Mouse (Mus musculus): ENCODE measurements around the gene Tcf20. TPM values are rescaled to one million over a fixed set of nuclear protein-coding genes. Genes with fewer than 3 reads are reported as not detected.

The Tcf20 gene
- total RNA-seq, 2 experiments from 2014 or later, result 231 to 245 TPM

DNA sequence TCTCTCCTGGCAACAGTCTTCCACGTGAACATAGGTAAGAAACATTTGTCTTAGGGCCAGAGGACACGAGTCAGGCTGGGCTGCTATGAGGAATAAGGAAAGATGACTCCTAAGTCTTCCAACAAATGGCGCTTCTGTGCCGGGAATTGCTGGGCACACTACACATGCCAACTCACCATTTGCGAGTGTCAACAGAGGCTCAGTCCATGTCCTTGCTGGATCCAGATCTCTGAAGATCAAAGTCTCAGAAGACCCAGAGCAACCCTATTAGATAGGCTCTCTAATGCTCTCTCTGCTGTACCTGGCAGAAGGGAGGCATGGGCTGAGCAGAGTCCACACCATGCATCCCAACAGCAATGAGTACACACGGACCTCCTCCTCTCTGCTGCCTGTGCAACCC, 222.8 kb downstream of the Tcf20 start:
- TF ChIP-seq CTCF (IDR thresholded peaks at IDR 0.05), result no peak
- Histone ChIP-seq H3K27ac (no peak overlapping the region), H3K4me3 (no peak overlapping the region)
- intact Hi-C loops (cut with DNase I), result no loop called here
- no peak for DNase-seq (ENCODE audit: extremely low spot score in 1 of 2, low spot score in 2 of 2)

DNA sequence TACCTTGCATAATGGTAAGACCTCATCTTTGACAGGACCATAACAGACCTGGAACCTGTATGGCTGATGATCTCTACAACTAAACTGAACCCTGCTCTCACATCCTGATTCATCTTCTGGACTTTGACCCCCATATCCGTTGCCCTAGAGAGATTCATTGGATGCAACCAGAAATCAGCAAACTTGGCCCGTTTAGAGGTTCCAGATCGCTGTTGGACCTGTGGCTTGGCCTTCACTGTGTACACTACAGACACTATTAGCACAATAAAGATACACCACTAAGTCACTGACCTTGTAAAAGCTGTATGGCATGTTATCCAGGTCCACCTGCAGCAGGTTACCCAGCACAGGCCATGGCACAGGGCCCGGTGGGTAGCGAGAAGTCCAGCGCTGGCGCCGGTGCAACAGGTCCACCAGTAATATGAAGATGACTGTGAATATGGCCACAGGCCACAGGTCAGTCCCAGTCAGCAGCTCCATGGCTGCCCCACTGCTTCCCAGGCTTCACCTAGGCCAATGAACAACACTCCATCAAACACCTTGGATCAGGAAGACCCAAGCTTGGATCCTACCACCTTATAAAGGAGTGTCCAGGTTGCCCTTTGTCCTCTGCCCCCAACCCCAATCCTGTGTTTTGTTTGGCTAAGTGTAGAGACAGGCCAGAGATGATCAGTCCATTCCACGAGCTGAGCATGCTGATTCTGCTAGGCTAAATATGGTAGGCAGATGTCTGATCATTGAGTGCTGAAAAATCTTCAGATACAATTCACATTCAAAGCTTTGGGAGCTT, 223.8 kb downstream of the Tcf20 start, which contains the start of gene Cyp2d40:
Cyp2d40 (minus strand) TSS at position 553 of the 790 bp plus-strand sequence.
- H3K27ac ChIP-seq, result no peak within 1 kb of the TSS
- H3K4me3 ChIP-seq, result no peak within 1 kb of the TSS
- no peak for TF ChIP-seq CTCF (IDR thresholded peaks at IDR 0.05)
- DNase-seq (ENCODE audit: extremely low spot score in 1 of 2, low spot score in 2 of 2), result no peak
- intact Hi-C loops (cut with DNase I), result no loop called here

Small RNA genes within 50 kb of the gene (microRNA-seq; reads per million reads assigned to microRNA genes)
- 0 reads per million in 2 experiments for gene Gm27618
- 5.7 to 7.1 reads per million in 2 experiments for gene Mir3080

Other genes starting within 250 kb of the Tcf20 start
- gene Cyp2d40, start 223.7 kb downstream of the Tcf20 start, total RNA-seq (2021), result not detected
- gene Cyp2d26, start 193.6 kb downstream of the Tcf20 start, total RNA-seq (2021), result not detected
- gene Nfam1, start 45.4 kb upstream of the Tcf20 start, total RNA-seq (2021), result 1 to 10 TPM; 2.2 to 2.8 TPM
- 10 to 100 TPM in 1 of 2 experiments, 1 to 10 TPM in 1; 9.0 to 10.2 TPM for gene Serhl, start 101.6 kb upstream of the Tcf20 start, total RNA-seq (2021)
- gene Rrp7a, start 134.9 kb upstream of the Tcf20 start, total RNA-seq (2021), result 100 to 1,000 TPM; 147 to 159 TPM
- 10 to 100 TPM; 86.5 to 95.1 TPM for gene Poldip3, start 161.5 kb upstream of the Tcf20 start, total RNA-seq (2021)
- gene Cyb5r3, start 184.7 kb upstream of the Tcf20 start, total RNA-seq (2021), result 10 to 100 TPM; 58.4 to 63.1 TPM

All from left cerebral cortex, adult 2 months (tissue).